Mouse (Mus musculus) leukemia stem cell, adult 10-12 weeks (primary cell): ENCODE data around the gene H2-Q6. TPM values are rescaled to one million over a fixed set of nuclear protein-coding genes. Genes with fewer than 3 reads are reported as not detected.

Experiments used
- polyA plus RNA-seq: library from polyadenylated mRNA; stranded (reverse); fragments of >175 nt; gene quantifications from 2 replicates; pipeline ENCODE4 v1.2.3, GENCODE M21; 2012; ENCODE audit warnings: low replicate concordance

The H2-Q6 gene
- 67.9 and 111 TPM in 2 replicates for polyA plus RNA-seq

DNA sequence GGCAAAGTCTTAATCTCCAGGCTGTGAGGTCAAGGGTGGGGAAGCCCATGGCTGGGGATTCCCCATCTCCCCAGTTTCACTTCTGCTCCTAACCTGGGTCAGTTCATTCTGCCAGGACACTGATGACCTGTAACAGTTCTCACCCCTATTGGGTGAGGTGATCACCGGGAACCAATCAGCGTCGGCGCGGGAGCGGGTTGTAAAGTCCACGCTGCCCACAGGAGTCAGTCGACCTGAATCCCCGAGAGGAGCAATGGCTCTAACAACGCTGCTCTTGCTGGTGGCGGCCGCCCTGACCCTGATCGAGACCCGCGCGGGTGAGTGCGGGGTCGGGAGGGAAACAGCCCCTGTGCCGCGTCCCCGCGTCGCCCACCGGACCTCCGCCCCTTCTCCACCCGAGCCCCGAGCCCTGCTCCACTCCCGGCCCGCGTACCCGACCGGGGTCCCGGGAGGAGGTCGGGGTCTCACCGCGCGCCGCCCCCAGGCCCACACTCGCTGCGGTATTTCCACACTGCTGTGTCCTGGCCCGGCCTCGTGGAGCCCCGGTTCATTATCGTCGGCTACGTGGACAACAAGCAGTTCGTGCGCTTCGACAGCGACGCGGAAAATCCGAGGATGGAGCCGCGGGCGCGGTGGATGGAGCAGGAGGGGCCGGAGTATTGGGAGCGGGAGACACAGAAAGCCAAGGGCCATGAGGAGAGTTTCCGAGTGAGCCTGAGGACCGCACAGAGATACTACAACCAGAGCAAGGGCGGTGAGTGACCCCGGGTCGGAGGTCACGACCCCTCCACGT lies at the start of gene H2-Q6:
Gene H2-Q6, plus strand, starts transcription at position 227 of the 793 bp plus-strand sequence.

GRCm38 (mm10) chr17:35379369-35379728 lies 45.3 kb upstream of the H2-Q6 start, which contains the start of gene H2-Q4:
H2-Q4 (plus strand) TSS chr17:35379617.

GRCm38 (mm10) chr17:35438885-35439284 lies 14.2 kb downstream of the H2-Q6 start, which contains the start of gene H2-Q7:
H2-Q7 (plus strand) TSS chr17:35439155.

GRCm38 (mm10) chr17:35469842-35470751 lies 45.4 kb downstream of the H2-Q6 start, which contains the start of gene H2-Q10:
H2-Q10 (plus strand) TSS chr17:35470089.

Other genes with a start within 250 kb of the H2-Q6 start
- gene Aif1, start 248.8 kb upstream of the H2-Q6 start, polyA plus RNA-seq, result 1.9 and 3.8 TPM in 2 replicates
- gene Lst1, start 236.4 kb upstream of the H2-Q6 start, polyA plus RNA-seq, result 1.1 and 24.0 TPM in 2 replicates
- gene Ltb, start 230.4 kb upstream of the H2-Q6 start, polyA plus RNA-seq, result 75.8 and 165 TPM in 2 replicates
- gene Tnf, start 222.8 kb upstream of the H2-Q6 start, polyA plus RNA-seq, result 2.6 and 2.7 TPM in 2 replicates
- gene Lta, start 219.5 kb upstream of the H2-Q6 start, polyA plus RNA-seq, result 4.2 and 5.6 TPM in 2 replicates
- not detected in 2 replicates for gene Gm16181, start 204.0 kb upstream of the H2-Q6 start, polyA plus RNA-seq
- gene Atp6v1g2, start 191.2 kb upstream of the H2-Q6 start, polyA plus RNA-seq, result 0.69 and 1.2 TPM in 2 replicates
- 31.5 and 40.3 TPM in 2 replicates for gene Nfkbil1, start 189.1 kb upstream of the H2-Q6 start, polyA plus RNA-seq
- gene Ddx39b, start 183.1 kb upstream of the H2-Q6 start, polyA plus RNA-seq, result 114 and 195 TPM in 2 replicates
- gene H2-D1, start 162.1 kb upstream of the H2-Q6 start, polyA plus RNA-seq, result 138 and 236 TPM in 2 replicates
- gene H2-Q1, start 104.4 kb upstream of the H2-Q6 start, polyA plus RNA-seq, result 2.6 and 3.1 TPM in 2 replicates
- 1.7 and 1.8 TPM in 2 replicates for gene H2-Q2, start 82.6 kb upstream of the H2-Q6 start, polyA plus RNA-seq
- gene H2-Q4, start 45.2 kb upstream of the H2-Q6 start, polyA plus RNA-seq, result 114 and 185 TPM in 2 replicates
- 8.4 and 19.9 TPM in 2 replicates for gene H2-Q7, start 14.3 kb downstream of the H2-Q6 start, polyA plus RNA-seq
- gene H2-Q10, start 45.2 kb downstream of the H2-Q6 start, polyA plus RNA-seq, result 2.4 and 3.7 TPM in 2 replicates
- gene Pou5f1, start 81.2 kb downstream of the H2-Q6 start, polyA plus RNA-seq, result not detected in 2 replicates
- gene Tcf19, start 92.0 kb downstream of the H2-Q6 start, polyA plus RNA-seq, result 65.9 and 189 TPM in 2 replicates
- 14.0 and 29.7 TPM in 2 replicates for gene Cchcr1, start 92.2 kb downstream of the H2-Q6 start, polyA plus RNA-seq
- gene Psors1c2, start 108.4 kb downstream of the H2-Q6 start, polyA plus RNA-seq, result 5.1 and 6.5 TPM in 2 replicates
- not detected in 2 replicates for gene Cdsn, start 127.3 kb downstream of the H2-Q6 start, polyA plus RNA-seq
- 0.18 and 0.27 TPM in 2 replicates for gene 2300002M23Rik, start 142.6 kb downstream of the H2-Q6 start, polyA plus RNA-seq
- gene Sfta2, start 176.7 kb downstream of the H2-Q6 start, polyA plus RNA-seq, result not detected in 2 replicates
- not detected in 2 replicates for gene Gm9573, start 201.8 kb downstream of the H2-Q6 start, polyA plus RNA-seq
- 0.07 TPM in 1 of 2 replicates, not detected in the other for gene Mucl3, start 218.8 kb downstream of the H2-Q6 start, polyA plus RNA-seq
- gene Vars2, start 242.7 kb downstream of the H2-Q6 start, polyA plus RNA-seq, result 130 and 160 TPM in 2 replicates
- gene Gtf2h4, start 248.9 kb downstream of the H2-Q6 start, polyA plus RNA-seq, result 13.7 and 44.1 TPM in 2 replicates